Comparison of ENCODE assay signal across 8 mouse cellular contexts in the genomic region with DNA sequence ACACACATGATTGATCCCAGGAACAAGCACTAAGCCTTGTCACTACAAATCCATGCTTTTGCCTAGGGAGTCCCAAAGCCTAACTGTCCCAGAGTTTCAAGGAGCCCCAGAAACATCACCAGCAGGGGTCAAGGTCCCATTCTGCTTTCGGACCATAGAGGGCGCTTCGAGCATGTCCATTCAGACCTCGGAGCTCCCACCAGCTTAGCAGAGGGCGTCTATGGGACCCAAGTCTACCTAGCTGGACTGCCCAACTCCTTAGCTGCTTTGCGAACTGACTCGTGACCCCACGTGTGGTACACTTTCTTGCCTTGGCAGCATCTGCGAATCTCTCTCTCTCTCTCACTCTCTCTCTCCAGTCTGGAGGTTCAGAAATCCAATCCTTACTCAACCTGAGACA. TPM values are rescaled to one million over a fixed set of nuclear protein-coding genes. Genes with fewer than 3 reads are reported as not detected.
DNase-seq lines count a peak whose midpoint lies in the region; ATAC-seq and TF ChIP-seq lines count a peak whose summit lies in the region.
"Had no signal": no experiment of that assay in that cellular context is flagged by ENCODE, and none has a peak within 500 bp of the region (broad histone marks: within the 10 kb centered on the region; RNA-seq: fewer than 3 reads in every experiment).

No protein-coding gene starts in this region.

- TF ChIP-seq POLR2A in kidney, adult 2 months (IDR thresholded peaks at IDR 0.05; ENCODE audit: low read depth, low read length), result no peak

- peak; percentile 13 for DNase-seq in ovary, postnatal 36 days (ENCODE audit: low spot score)
- no peak for DNase-seq in ovary, adult 18-20 months (ENCODE audit: low spot score)
- peak; percentile 68 for DNase-seq in kidney, adult 2 months
- peak; percentile 73 for DNase-seq in lung, postnatal 36 days
- DNase-seq in frontal cortex, postnatal 25 days (ENCODE audit: low spot score in 2 of 2), result no peak
- no peak for DNase-seq in frontal cortex, postnatal 14 days (ENCODE audit: low spot score in 2 of 2)

- H3K36me3 ChIP-seq in embryonic facial prominence, embryonic 12.5 days, result no peaks in the 10 kb centered on the region
- H3K36me3 ChIP-seq in kidney, adult 2 months (ENCODE audit: control insufficient read depth, insufficient read depth, low read length), result no peaks in the 10 kb centered on the region

- no peak overlapping the region; the same call in 1 of the 2 replicates for H3K9ac ChIP-seq in embryonic facial prominence, embryonic 12.5 days

- TF ChIP-seq CTCF in kidney, adult 2 months (conservative IDR thresholded peaks at IDR 0.05; ENCODE audit: insufficient read depth, insufficient read length, low read depth, low read length), result peak; percentile 63

- no peak for ATAC-seq in embryonic facial prominence, embryonic 12.5 days (ENCODE audit: insufficient number of reproducible peaks, insufficient read depth, low FRiP score, low TSS enrichment)

- no peaks in the 10 kb centered on the region for H3K9me3 ChIP-seq in embryonic facial prominence, embryonic 12.5 days

- 4% methylated on average over 9 of the region's 9 CpGs for WGBS in embryonic facial prominence, embryonic 12.5 days
- 5% methylated on average over 9 of the region's 9 CpGs for WGBS in kidney, adult 2 months

- H3K27me3 ChIP-seq in embryonic facial prominence, embryonic 12.5 days, result peaks cover 72% of the 10 kb centered on the region
- H3K27me3 ChIP-seq in kidney, adult 2 months (replicated peaks; ENCODE audit: control insufficient read depth, insufficient read depth, low read length), result no peaks in the 10 kb centered on the region; the same call in 1 of the 2 replicates

- H3K4me3 ChIP-seq in embryonic facial prominence, embryonic 12.5 days, result no peak overlapping the region
- H3K4me3 ChIP-seq in kidney, adult 2 months (ENCODE audit: insufficient read depth, low read depth, low read length), result peak overlapping the region; percentile 14; the same call in 1 of the 2 replicates

- H3K4me1 ChIP-seq in embryonic facial prominence, embryonic 12.5 days, result peaks cover 11% of the 10 kb centered on the region
- H3K4me1 ChIP-seq in kidney, adult 2 months (ENCODE audit: control insufficient read depth, insufficient read depth, low read length), result no peaks in the 10 kb centered on the region

- no peak overlapping the region for H3K27ac ChIP-seq in embryonic facial prominence, embryonic 12.5 days
- 0 out of 2 replicates have a peak overlapping the region, but pooled peaks have one; percentile 25 for H3K27ac ChIP-seq in kidney, adult 2 months (ENCODE audit: insufficient read depth, low read depth, low read length)
- H3K27ac ChIP-seq: macrophage had no signal

- peak overlapping the region; percentile 25; the same call in 1 of the 2 replicates for H3K4me2 ChIP-seq in embryonic facial prominence, embryonic 12.5 days (replicated peaks)

RNA-seq across cellular contexts. Expression of gene Irx1, which starts 7.0 kb away (rescaled TPM):
- polyA plus RNA-seq in embryonic facial prominence, embryonic 12.5 days (2016; fragmentation: Nextera tagmentation; extraction: Ambion mirVana), result 5.7 TPM in 2 replicates
- 41.1 and 52.1 TPM in 2 replicates for polyA plus RNA-seq in kidney, adult 2 months (2012; rRNA removed)
- polyA plus RNA-seq: macrophage had no signal

Comparison
In these comparisons a context has a peak if more than half of its experiments do, and no peak if none do; other contexts are left out.
1. DNase-seq: peak in ovary, postnatal 36 days (single experiment), kidney, adult 2 months (single experiment) and lung, postnatal 36 days (single experiment); none in ovary, adult 18-20 months (single experiment), frontal cortex, postnatal 25 days (0 of 2) and frontal cortex, postnatal 14 days (0 of 2).